Mouse (Mus musculus) layer of hippocampus, postnatal 36 days (tissue): ENCODE data around the gene Mta1. TPM values are rescaled to one million over a fixed set of nuclear protein-coding genes. Genes with fewer than 3 reads are reported as not detected.
A peak's percentile ranks its signal among the peaks of the same experiment; 100 is the strongest.

Experiments
- DNase-seq, 2 experiments: peaks; one replicate each; pipeline ENCODE4 v3.0.0; 2022
- total RNA-seq, 2 experiments: library from RNA; stranded (reverse); gene quantifications; 2 replicates each; pipeline ENCODE4 v1.2.3; 2021

Gene Mta1
- total RNA-seq, 2 experiments from 2014 or later = 69.1 to 77.8 TPM

DNA sequence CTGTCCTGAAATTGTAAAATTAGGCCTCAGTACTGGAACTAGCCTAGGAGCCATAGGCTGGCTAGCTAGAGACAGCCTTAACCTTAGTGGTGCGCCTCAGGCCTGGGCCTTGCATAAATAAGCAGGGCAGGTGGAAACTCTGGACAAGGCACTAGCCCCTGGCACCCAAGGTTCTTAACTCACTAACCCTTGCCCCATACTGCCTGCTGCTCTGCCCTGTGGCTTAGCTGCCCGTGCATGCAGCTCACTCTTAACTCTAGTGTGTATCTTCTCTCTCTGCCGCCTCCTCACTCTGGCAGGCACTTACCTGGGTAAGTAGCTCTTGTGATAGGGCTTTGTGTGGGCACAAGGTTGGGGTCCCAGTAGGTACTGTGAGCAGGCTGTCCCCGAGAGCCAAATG lies 36.4 kb downstream of the Mta1 start:
- DNase-seq = no peak

DNA sequence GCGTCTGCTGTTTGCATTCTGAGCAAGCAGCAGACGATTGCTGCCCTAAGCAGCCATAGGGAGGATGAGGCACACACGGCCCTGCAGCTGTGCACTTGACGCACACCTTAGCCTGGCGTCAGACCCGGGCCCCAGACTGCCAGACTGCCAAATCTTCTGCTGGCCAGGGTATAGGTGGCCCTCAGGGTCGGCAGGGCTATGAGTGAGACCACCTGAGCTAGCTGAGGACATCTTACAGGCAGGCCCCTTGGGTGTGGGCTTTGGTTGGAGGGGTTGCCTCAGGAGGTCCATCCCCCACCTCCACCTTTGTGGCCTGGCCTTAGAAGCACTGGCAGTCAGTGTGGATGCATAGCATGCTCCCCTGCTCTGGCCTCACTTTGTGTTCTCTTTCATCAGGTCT lies 37.3 kb downstream of the Mta1 start:
- no peak for DNase-seq

DNA sequence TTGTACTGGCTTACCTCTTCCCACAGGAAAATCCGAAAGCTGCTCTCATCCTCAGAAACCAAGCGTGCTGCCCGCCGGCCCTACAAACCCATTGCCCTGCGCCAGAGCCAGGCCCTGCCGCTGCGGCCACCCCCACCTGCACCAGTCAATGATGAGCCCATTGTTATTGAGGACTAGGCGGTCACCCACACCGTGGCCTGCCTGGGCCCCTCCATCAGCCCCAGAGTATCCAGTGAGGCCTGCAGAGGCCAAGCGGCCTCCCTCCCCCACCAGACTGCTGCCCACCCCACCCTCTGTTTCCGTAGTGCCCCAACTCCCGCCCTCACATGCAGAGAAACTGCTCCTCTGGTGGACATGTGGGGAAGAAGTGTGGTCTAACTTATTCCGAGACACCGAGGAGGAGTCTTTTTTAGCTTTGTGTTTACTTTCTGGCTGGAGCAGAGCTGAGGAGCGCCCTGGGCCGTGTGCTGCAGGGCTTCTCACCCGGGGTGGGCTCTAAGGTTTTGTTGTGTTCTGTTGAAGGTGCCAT lies 38.5 kb downstream of the Mta1 start:
- no peak for DNase-seq

DNA sequence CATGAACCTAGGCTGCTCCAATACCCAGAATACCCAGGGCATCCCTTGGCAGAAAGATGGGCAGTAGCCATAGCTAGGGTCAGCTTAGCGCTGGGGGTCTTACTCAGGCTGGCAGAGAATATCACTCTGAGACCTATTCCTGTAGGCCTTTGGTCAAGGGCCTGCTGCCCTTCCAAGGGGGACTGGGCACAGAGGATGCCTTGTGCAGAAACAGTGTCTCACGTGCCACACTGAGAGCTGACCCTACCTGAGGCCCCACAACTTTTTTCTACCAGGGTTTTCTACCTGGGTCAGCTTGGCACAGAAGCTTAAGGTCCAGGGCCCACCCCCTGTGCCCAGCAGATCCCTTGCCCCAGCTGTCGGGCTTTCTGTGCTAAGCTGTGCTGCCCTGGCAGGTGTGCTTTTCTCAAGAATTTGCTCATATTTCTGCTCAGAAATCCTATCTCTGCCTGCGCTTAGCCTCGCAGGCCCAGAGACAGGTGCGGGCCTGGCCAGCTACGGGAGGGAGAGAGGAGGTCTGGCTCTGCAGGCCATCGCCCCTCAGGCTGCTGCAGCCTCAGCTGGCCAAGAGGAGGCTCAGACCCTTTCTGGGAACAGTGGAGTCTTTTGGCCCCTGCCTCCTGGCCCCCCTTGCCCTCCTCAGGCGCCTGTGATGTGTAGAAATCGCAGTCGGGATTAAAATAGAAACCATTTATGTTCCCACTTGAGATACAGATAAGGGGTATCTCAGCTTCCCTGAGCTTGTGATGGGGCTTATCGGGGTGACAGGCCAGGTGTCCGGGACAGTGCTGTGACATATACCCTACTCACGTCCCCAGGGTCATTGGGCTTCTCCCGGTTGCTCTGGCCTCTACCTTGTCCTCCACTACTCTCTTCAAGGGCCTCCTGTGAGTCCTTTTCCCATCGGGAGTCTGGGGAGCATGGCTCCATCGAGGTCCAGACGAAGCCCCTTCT lies 39.5 kb downstream of the Mta1 start:
- DNase-seq = no peak

DNA sequence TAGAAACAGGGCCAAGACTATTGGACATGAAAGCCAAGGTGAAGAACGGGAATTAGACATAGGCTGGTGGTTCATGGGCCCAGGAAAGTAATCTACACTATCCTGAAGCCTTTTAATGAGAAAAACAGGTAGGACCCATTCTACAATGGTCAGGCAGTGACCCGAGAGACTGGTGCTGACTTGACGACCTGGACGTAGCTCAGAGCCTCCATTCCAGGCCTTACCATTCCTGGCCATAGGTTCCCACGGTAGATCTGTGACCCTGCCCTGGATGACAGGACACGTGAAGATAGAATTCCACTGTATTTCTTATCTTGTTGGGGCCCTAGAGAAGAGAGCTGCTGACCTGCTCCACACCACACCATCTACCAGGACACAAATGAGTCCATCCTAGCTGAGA lies 40.2 kb downstream of the Mta1 start:
- no peak for DNase-seq

DNA sequence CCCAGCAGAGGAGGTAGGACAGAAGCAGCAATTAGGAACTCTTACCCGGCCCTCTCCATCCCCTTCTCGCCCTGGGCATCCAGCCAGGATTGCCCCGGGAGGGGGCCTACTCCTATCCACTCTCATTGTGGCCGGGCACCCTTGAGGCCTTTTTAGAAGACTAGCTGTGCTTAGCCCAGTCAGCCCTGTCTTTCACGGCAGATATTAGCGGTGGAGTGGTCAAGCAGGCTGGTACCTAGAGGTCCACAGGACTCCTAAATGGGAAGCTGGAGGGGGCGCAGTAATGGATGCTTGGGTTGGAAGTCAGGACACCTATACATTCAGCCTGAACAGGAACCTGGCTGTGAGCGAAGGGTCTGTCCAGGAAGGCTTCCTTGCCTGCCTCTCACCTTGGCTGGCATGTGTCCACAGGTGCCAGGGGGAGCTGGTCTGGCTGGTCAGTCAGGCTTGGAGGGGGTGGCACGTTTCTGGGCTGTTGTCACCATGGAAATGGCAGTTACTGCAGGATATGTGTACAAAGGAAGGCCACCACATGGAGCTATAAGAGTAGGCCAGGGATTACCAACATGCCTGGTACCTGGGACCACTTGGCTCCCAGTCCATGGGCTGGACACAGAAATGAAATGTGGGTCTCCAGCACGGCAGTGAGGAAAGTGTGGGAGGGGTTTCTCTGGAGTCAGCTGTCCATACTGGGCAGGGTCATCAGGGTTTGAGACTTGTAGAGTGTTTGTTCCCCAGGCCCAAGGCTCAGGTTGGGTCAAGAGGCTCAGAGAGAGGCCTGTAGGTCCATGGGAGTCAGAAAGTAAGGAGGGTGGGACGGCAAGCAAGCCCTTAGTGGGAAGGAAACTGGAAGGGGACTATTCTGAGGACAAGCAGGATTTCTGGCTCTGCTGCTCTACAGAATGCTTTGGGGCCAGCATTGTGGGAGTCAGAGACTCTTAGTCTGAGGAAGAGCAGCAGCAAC lies 41.1 kb downstream of the Mta1 start:
- DNase-seq = no peak

DNA sequence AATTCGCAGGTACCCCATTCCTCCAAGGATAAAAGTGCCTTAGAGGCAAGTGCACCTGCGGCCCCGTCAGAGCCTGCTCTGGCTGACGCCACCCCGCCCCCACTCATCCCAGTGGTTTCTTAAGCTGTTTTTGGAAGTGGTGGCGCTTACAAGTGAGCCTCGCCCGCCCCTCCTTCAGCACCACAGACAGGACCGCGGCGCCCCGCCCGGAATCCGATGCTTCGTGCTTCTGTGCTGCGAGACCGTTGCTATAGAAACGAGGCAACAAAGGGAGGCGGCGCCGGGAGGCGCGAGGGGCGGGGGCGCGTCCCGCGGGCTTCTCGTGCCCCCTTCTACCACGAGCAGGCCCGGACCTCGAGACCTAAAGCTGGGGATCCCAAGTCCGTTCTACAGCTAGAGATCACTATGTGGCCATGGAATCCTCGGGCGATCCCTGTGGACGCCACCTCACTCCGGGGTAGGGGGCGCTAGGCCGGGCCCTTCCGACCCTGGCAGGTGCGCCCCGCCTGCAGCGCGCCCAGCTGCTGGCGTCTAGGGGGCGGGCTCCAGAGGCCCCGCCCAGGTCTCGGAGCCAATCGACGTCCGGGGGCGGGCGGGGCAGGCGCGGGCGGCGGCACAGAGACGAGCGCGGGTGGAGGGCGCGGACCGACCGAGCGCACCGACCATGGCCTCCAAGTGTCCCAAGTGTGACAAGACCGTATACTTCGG lies 42.0 kb downstream of the Mta1 start, which contains the start of gene Crip2:
Crip2 (plus strand) TSS at position 329 of the 708 bp plus-strand sequence.
- peak; percentile 89 to 91 for DNase-seq

DNA sequence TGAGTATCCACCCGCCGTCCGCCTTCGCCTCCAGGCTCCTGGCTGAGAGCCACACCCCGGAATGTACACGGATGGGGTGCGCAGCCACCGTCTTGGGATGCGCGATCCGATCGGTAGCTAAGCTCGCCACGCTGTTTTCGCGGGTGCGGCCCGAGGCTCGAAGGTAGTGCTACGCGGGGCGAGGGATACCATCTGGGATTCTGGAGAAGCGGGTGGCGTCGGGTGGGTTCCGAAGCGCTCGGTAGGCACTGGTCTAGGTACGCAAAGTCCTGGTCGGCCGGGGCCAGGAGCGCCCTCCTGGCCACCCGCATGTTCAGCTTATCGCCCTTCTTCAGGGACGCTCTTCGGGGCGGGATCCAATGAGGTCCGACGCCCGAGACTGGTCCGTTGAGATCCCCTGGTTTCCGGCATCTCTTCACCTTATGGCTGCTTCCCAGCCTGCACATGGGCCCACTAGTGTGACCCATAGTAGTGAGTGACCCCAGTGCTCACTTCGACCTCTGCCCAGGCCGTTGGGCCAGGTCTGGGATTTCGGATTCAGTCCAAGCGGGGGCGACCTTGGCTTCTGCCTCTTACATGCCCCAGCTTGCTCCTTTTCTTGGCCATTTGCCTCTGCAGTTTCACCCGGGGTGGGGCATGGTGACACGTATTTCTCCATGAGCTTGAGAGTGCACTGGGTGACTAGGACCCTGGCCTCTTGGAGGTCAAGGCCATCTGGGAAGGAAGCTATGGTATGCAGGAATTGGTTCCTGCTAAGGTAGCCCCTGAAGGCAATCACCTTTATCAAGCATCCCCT lies 42.7 kb downstream of the Mta1 start:
- DNase-seq = peak in 1 of 2 experiments; percentile 40

DNA sequence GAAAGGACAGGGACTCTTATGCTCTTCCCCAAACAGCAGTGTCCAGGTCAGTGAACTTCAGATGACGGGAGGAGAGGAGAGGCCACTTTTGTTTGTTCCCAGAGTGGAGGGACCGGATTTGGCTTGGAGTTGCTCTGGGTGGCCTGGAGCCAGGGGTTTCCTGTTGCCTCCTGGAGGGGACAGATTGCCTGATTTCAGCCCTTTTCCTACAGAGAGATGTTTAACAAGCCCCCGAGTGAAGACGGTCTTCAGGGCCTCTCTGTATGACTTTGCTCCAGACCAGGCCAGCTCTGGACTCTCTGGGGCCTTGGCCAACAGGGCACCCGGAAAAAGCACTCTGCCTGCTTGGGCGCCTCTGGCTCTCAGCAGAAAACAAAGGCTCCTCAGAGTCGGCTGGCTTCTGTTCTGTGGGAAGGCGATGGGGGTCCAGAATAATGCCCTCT lies 43.5 kb downstream of the Mta1 start:
- peak; percentile 58 to 64 for DNase-seq

DNA sequence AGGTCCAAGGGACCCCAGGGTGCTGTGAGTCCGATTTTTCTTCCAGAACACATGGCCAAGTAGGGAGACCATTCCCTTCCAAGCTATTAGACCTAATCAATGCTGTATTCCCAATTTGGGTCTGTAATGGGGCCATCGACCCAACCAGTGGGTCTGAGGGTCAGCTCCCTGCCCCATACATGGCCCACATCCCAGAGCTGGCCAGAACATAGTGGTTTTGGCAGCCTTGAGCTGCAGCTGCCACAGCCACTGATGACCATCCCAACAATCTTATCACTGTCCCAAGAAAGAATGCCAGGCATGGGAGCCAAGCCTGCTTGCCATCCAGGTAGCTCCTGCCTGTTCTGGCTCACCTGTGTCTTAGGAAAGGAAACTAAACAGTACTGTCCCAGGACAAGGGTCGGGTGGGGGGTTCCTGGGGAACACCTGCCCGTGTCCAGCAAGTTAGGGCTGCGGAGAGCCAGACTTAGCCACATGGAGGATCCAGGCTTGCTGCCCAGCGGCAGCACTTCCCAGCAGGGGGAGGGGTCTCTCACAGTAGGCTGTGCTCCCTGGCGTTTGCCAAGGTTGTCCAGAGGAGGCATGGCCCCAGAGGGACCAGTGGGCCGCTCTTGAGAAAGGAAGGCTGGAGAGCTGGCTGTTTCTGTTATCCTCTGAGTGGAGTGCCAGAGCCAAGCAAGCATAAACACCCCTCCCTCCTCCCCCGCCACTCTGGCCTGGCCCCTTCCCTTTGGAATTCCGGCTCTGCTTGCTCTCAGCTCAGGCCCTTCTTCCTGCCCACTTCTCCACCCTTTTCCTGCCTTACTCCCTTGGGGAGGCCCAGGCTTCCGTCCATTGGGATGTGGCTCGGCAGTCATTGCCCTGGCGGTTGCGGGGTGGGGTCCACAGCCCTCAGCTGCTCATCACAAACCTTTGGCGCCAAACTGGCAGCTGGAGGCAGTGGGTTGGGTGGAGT lies 44.2 kb downstream of the Mta1 start:
- DNase-seq = peak in 1 of 2 experiments; percentile 72

DNA sequence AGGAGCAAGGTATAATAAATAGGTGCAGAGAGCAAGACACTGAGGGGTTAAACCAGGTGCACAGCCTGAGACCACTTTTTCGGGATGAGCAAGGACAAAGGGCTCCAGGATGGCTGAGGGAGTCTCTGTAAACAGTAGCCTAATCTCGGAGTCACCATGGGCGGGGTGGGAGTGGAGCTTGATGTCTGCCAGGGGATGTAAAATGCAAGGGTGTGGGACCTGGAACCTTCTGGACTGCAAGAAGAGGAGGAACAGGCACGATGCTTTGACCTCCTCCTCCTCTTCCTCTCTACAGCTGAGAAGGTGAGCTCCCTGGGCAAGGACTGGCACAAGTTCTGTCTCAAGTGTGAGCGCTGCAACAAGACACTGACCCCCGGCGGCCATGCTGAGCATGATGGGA lies 45.1 kb downstream of the Mta1 start:
- DNase-seq = no peak

DNA sequence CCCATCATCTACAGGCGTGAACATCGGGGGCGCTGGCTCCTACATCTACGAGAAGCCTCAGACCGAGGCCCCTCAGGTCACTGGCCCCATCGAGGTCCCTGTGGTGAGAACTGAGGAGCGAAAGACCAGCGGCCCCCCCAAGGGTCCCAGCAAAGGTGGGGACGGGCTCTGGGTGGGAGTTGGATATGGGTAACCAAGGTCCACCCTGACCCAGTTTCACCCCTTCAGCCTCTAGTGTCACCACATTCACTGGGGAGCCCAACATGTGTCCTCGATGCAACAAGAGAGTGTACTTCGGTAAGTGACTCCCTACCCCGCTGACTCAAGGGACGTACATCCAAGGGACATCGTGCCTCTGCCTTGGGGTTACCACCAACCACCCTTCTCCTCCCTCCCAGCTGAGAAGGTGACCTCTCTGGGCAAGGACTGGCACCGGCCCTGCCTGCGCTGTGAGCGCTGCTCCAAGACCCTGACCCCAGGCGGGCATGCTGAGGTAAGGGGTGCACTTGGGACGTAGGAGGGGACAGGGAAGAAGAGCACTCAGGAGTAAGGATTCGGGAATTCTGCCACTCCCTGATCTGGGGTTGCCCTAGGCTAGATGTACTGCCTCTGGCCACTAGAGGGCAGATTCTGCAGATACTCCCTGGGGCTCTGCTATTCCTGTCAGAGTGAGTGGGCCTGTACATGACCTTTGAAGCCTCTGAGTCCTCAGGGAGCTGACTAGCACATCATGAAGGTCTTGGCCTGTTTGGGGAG lies 46.1 kb downstream of the Mta1 start:
- no peak for DNase-seq

DNA sequence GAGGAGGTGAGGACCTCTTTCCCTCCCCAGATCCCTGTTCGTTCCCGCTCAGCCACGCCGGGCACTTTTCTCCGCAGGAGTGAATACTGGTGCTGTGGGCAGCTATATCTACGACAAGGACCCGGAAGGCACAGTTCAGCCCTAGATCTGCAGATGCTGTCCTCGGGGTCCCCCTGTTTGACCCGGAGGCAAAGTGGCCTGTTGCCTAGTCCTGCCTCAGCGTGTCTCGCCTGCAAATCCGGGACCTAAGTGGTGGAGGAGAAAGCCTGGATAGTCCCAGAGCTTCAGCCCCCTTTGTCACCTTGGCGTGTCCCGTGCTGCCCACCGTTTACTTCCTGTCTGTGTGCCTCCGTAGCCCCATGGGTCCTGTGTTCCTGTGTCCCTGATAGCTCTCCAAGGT lies 46.8 kb downstream of the Mta1 start:
- no peak for DNase-seq

DNA sequence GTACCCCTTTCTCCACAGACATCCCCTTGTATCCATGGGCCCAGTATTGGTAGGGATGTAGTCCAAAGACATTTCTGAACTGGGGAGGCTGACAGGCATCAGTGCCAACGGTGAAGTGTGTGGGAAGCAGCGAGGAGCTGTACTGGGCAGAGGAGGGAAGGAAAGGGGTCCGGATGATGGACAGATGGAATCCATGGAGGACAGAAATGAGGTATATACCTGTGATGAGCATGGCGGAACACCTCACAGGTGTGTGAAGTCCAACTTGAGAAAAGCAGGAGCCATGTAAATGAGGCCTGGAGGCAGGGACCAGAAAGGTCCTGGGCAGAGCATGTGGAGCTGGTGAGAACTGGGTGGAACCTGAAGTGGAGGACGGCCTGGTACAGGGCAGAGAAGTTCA lies 47.5 kb downstream of the Mta1 start:
- DNase-seq = no peak

DNA sequence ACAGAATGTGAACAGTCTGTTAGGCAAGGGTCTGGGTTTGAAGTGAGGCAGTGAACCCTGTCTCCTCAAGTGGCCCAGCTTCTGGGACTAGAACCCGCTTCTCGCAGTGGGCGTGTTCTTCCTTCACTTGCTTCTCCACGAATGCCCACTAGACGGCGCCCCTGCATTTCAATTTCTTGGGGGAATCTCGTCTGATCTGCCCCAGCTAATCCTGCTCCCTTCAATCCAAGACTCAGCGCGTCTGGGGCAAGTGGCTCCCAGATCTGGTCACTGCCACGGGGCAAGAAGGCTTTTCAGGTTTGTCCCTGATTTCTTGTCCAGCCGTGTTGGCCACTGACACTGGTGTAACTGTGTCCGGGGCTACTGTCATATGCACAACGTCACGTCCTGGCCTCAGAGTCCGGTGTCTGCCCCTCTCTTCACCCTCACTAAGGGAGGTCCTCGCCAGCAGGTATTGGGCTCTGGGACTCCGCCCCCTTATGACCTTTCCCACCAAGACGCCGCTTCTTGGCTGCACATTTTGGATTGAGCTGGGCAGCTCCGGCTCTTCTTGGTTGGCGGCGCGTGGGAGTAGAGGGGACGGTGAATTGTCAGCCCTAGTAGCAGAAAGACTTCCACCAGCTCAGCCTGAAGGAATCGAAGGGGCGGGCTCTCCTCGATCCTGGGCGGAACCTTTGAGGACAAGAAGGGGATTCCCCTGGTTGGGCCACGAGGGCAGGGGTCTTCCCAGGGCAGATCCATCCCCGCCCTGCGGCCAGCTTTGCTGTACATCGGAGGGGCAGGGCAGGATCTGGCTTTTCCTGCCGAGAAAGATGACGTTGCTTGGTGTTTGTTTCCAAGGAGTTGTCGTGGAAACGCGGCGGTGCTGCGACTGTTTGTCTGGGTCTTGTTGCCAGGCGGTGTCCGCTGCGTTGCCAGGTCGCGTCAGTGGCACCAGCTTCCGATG lies 48.3 kb downstream of the Mta1 start, which contains the start of gene Crip1:
Crip1 (plus strand) TSS at position 205 of the 946 bp plus-strand sequence.
- peak; percentile 85 to 86 for DNase-seq

DNA sequence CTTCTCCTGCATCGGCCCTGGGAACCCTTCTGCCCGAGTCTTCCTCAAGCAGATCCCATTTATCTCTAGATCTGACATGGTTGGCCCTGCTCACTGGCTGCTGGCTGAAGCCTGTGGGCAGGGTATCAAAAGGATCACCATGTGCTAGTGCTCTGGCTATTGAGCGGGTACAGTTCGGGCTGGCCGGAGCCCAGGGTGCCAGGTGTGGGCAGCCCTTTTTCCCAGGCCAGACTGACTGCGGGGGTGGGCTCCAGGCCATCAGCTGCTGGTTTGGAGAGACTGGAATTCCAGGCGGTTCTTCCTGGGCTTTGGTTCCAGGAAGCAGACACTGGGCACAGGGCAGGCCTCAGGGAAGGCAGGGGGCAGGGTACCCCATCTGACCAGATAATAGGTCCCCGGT lies 49.4 kb downstream of the Mta1 start:
- no peak for DNase-seq

DNA sequence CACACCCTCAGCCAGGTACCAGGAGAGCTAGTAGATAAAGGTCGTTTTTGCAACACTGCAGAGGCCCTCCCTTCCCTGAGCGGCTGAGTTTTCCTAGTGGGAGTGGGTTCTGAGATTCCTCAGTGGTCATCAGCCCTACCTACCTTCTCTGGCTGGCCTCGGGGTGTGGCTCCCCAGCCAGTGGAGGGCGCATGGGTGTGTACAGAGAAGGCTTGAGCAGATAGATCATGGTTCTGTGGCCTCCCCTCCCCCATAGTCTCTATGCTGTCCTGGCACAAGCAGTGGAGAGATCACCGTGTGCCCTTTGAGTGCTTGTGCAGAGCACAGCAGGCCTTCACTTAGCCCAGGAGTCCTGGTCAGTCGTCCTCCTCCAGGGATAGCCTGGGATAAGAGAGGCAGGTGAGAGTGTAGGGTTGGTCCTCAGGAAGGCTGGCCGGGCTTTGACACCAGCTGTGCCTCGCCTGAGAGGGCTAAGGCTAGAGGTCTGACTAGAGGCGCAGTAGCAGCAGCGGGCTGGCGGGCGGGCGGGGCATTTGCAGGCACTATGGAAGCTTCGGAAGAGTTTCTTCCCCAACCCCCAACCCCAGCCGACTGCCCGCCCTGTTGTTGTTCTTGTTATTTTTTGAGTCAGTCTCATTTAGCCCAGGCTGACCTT lies 50.4 kb downstream of the Mta1 start:
- no peak for DNase-seq
